Mouse (Mus musculus): ENCODE measurements around the gene Gm42791. TPM values are rescaled to one million over a fixed set of nuclear protein-coding genes. Genes with fewer than 3 reads are reported as not detected.

The Gm42791 gene
- total and polyA plus RNA-seq, 3 experiments, result 0.42 to 1.3 TPM; not detected in 1

DNA sequence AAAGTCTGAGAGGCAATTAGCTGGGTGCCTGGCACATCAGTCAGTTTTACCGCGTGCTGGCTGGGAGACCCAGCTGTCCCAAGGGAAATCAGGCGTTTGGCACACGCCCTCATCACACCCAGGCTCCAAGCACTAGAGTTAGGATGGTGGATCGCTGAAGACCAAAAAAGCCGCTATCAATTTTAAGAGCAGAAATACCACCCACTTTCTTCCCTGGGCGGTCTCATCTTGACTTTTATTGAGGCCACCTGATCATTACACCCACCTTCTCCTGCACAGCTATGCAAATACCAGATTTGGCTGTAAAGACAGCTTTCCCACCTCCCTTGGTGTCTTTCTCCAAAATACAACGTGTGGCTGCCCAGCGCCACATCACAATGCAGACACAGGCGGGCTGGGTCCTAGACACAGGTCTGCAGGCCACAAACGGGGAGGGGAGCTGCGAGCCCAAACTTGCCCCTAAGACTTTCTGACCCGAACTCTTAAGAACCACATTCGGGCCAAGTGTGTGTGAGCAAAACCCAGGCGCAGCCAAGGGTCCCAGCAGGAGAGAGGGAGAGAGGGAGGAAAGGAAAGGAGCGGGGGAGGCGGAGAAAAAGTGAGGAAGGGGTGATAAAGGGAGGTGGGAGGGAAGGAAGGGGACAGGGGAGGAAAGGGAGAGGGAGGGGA, 19.8 kb upstream of the Gm42791 start:
- 0 out of 2 replicates have a peak, but pooled peaks have one; percentile 58 for TF ChIP-seq SIN3A (IDR thresholded peaks at IDR 0.05; ENCODE audit: low read length)
- peak; percentile 70 for TF ChIP-seq MXI1 (IDR thresholded peaks at IDR 0.05; ENCODE audit: low read depth, low read length)
- peak; percentile 36; the same call in 1 of the 2 replicates for TF ChIP-seq TCF12 (IDR thresholded peaks at IDR 0.05; ENCODE audit: low read depth, low read length)
- no peak for TF ChIP-seq UBTF (IDR thresholded peaks at IDR 0.05; ENCODE audit: low read depth, low read length)
- peak; percentile 49; the same call in 1 of the 2 replicates for TF ChIP-seq MYC (IDR thresholded peaks at IDR 0.05; ENCODE audit: low read depth, low read length)
- 0 out of 2 replicates have a peak, but pooled peaks have one; percentile 41 for TF ChIP-seq MAZ (IDR thresholded peaks at IDR 0.05; ENCODE audit: low read depth, low read length)
- peak; percentile 22; the same call in 1 of the 2 replicates for TF ChIP-seq MEF2A (IDR thresholded peaks at IDR 0.05; ENCODE audit: borderline replicate concordance, low read depth, low read length)
- peak; percentile 92 for TF ChIP-seq CHD1 (IDR thresholded peaks at IDR 0.05; ENCODE audit: low read depth, low read length)
- peak; percentile 54; the same call in 1 of the 2 replicates for TF ChIP-seq BHLHE40 (IDR thresholded peaks at IDR 0.05; ENCODE audit: low read depth, low read length)
- no peak for TF ChIP-seq IRF4 (IDR thresholded peaks at IDR 0.05; ENCODE audit: low read depth, low read length)
- TF ChIP-seq MAX (IDR thresholded peaks at IDR 0.05; ENCODE audit: low read length), result peak; percentile 54; the same call in 1 of the 2 replicates
- no peak for TF ChIP-seq RCOR1 (conservative IDR thresholded peaks at IDR 0.05; ENCODE audit: low read depth, low read length)
- H3K9me3 ChIP-seq (replicated peaks; ENCODE audit: low read length), result peaks cover 8% of the 10 kb centered on the region
- dilution Hi-C loops (cut with MboI; ENCODE audit: extremely low pct_ligation_motif_present, extremely low pct_unique_long_range_greater_than_20kb, low sequenced_read_pairs) (no loop called here), in situ Hi-C loops (cut with MboI; ENCODE audit: low pct_ligation_motif_present, low pct_unique_long_range_greater_than_20kb, low sequenced_read_pairs) (no loop called here)
- H3K36me3 ChIP-seq (replicated peaks in 1 of 2; ENCODE audit: control insufficient read depth in 1 of 2, insufficient read depth in 1 of 2, low read length in 1 of 2), result peaks cover 0 to 2% of the 10 kb centered on the region in 2 experiments
- peaks cover 10 to 44% of the 10 kb centered on the region in 2 experiments for H3K4me1 ChIP-seq (ENCODE audit: control insufficient read depth in 1 of 2, insufficient read depth in 2 of 2)
- peak overlapping the region; percentile 76; the same call in 1 of the 2 replicates for H3K27ac ChIP-seq (ENCODE audit: insufficient read depth, low read depth)
- no peaks in the 10 kb centered on the region for H3K79me2 ChIP-seq (replicated peaks; ENCODE audit: control insufficient read depth, extremely low read depth, insufficient read depth, poor library complexity, severe bottlenecking)
- H3K27me3 ChIP-seq (replicated peaks), result no peaks in the 10 kb centered on the region
- peak; percentile 39 for DNase-seq (ENCODE audit: extremely low read depth)
- H3K9ac ChIP-seq (ENCODE audit: insufficient read depth, low read depth), result peak overlapping the region; percentile 85
- H3K4me3 ChIP-seq (replicated peaks in 1 of 3; ENCODE audit: low read depth in 2 of 3, low read length in 2 of 3, poor library complexity in 1 of 3), result peak overlapping the region; percentile 58 to 76 (median 66)
- H3K4me2 ChIP-seq (ENCODE audit: insufficient read depth, low read depth, poor library complexity, severe bottlenecking), result peak overlapping the region; percentile 96

DNA sequence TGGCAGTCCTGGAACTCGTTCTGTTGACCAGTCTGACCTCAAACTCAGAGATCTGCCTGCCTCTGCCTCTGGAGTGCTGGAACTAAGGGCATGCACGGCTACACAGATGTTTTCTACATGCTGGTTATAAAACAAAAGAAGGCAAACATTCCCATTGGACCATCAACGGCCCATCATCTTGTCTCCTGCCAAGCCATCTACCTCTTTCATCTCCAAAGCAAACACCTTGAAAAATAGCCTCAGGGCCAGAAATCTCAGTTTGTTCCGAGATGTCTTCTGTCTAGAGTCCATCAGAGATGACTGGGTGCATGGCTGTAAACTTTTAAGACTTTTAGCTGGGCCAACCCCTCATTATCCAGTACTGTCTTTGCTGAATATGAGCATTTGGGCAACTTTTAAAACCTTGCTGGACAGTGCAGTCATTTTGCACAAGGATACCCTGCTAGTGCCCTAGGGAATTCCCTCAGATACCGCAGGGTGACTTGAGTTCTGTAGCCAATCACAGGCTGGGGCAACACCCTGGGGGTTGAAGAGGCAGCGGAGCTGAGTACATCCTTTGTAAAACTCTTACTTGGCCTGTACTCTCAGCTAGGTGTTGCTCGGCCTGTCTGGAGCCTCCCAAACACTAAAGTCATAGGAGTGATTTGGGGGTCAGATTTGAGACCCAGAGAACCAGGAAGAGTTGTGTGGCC, 19.0 kb upstream of the Gm42791 start:
- Histone ChIP-seq H3K4me3 (replicated peaks in 1 of 3; ENCODE audit: low read depth in 2 of 3, low read length in 2 of 3, poor library complexity in 1 of 3) (peak overlapping the region; percentile 58 to 76 (median 66)), H3K27ac (ENCODE audit: insufficient read depth, low read depth) (peak overlapping the region; percentile 76; the same call in 1 of the 2 replicates), H3K79me2 (replicated peaks; ENCODE audit: control insufficient read depth, extremely low read depth, insufficient read depth, poor library complexity, severe bottlenecking) (no peaks in the 10 kb centered on the region), H3K4me1 (ENCODE audit: control insufficient read depth in 1 of 2, insufficient read depth in 2 of 2) (peaks cover 10 to 44% of the 10 kb centered on the region in 2 experiments), H3K9me3 (replicated peaks; ENCODE audit: low read length) (peaks cover 8% of the 10 kb centered on the region), H3K36me3 (replicated peaks in 1 of 2; ENCODE audit: control insufficient read depth in 1 of 2, insufficient read depth in 1 of 2, low read length in 1 of 2) (peaks cover 0 to 2% of the 10 kb centered on the region in 2 experiments), H3K9ac (ENCODE audit: insufficient read depth, low read depth) (peak overlapping the region; percentile 85; the same call in 1 of the 2 replicates), H3K27me3 (replicated peaks) (no peaks in the 10 kb centered on the region), H3K4me2 (ENCODE audit: insufficient read depth, low read depth, poor library complexity, severe bottlenecking) (peak overlapping the region; percentile 96)
- in situ Hi-C loops (cut with MboI; ENCODE audit: low pct_ligation_motif_present, low pct_unique_long_range_greater_than_20kb, low sequenced_read_pairs), result no loop called here
- dilution Hi-C loops (cut with MboI; ENCODE audit: extremely low pct_ligation_motif_present, extremely low pct_unique_long_range_greater_than_20kb, low sequenced_read_pairs), result no loop called here
- peak; percentile 46 for DNase-seq (ENCODE audit: extremely low read depth)
- TF ChIP-seq RCOR1 (conservative IDR thresholded peaks at IDR 0.05; ENCODE audit: low read depth, low read length) (no peak), UBTF (IDR thresholded peaks at IDR 0.05; ENCODE audit: low read depth, low read length) (no peak), EP300 (IDR thresholded peaks at IDR 0.05; ENCODE audit: low read length) (no peak), JUN (IDR thresholded peaks at IDR 0.05; ENCODE audit: insufficient read depth, low read depth, low read length) (no peak), ELF1 (IDR thresholded peaks at IDR 0.05; ENCODE audit: low read depth, low read length) (0 out of 2 replicates have a peak, but pooled peaks have one; percentile 2), IRF4 (IDR thresholded peaks at IDR 0.05; ENCODE audit: low read depth, low read length) (no peak), MAZ (IDR thresholded peaks at IDR 0.05; ENCODE audit: low read depth, low read length) (no peak), USF1 (IDR thresholded peaks at IDR 0.05; ENCODE audit: low read depth, low read length) (no peak), E2F4 (IDR thresholded peaks at IDR 0.05; ENCODE audit: insufficient replicate concordance, low read depth, low read length) (no peak), SIN3A (IDR thresholded peaks at IDR 0.05; ENCODE audit: low read length) (no peak), RAD21 (IDR thresholded peaks at IDR 0.05; ENCODE audit: low read depth, low read length) (no peak), PAX5 (IDR thresholded peaks at IDR 0.05; ENCODE audit: low read length) (no peak), BHLHE40 (IDR thresholded peaks at IDR 0.05; ENCODE audit: low read depth, low read length) (no peak), CTCF (conservative IDR thresholded peaks at IDR 0.05 in 1 of 2, IDR thresholded peaks at IDR 0.05 in 1 of 2; ENCODE audit: low read depth in 2 of 2, low read length in 2 of 2) (no peak), JUND (conservative IDR thresholded peaks at IDR 0.05; ENCODE audit: low read depth, low read length) (no peak), HCFC1 (IDR thresholded peaks at IDR 0.05; ENCODE audit: low read depth, low read length) (no peak), ZMIZ1 (IDR thresholded peaks at IDR 0.05; ENCODE audit: low read depth, low read length) (no peak), USF2 (conservative IDR thresholded peaks at IDR 0.05; ENCODE audit: low read depth, low read length) (no peak), GABPA (IDR thresholded peaks at IDR 0.05; ENCODE audit: insufficient replicate concordance, low read depth, low read length) (no peak), KAT2A (IDR thresholded peaks at IDR 0.05; ENCODE audit: insufficient replicate concordance, low read length) (no peak), CHD1 (IDR thresholded peaks at IDR 0.05; ENCODE audit: low read depth, low read length) (no peak), MAFK (IDR thresholded peaks at IDR 0.05; ENCODE audit: insufficient replicate concordance, low read length) (no peak)
